Mouse (Mus musculus) v-Abl transformed pro-B cells (cell line): ENCODE measurements around the gene Rgl1.
"Not testable (repeated sequence)": the region's sequence is repeated elsewhere in the genome, so short reads cannot be mapped to it uniquely, and the experiment has no call there.

ENCODE experiments used
- in situ Hi-C, 2 experiments: fragments of 400-800 bp; cut with MboI; formaldehyde crosslinking; loops; one replicate each; pipeline ENCODE4 v1.15.1; 2025; ENCODE audit not compliant: unreplicated experiment in 2 of 2

Gene Rgl1

GRCm38 (mm10) chr1:152788121-152788660, 22.0 kb upstream of the Rgl1 start:
- in situ Hi-C loops: loop anchor here (5.0 to 25.0 kb wide), 5 partner anchors 304 to 674 kb away; no protein-coding TSS in a partner anchor

DNA sequence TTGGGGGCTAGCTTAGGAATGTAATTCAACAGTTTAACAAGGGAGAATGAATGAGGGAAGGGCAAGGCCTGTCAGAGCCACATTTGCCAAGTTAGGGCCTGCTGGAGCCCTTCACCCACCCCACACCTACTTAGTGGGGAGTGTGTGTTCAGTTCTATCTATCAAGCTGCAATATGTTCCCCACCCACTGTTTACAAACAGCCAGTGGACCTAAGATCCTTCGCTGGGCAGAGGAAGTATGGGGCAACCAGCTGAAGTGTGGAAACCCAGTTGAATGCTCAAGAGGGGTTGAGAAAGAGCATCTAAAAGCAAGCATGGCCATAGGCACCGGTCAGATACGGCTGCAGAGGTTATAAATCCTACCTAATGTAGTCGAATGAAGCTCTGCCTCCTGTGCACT, 20.8 kb upstream of the Rgl1 start:
- in situ Hi-C loops: loop anchor here (5.0 to 25.0 kb wide), 5 partner anchors 305 to 675 kb away; no protein-coding TSS in a partner anchor

GRCm38 (mm10) chr1:152785446-152785845, 19.3 kb upstream of the Rgl1 start:
- in situ Hi-C loops: loop anchor here (5.0 to 25.0 kb wide), 5 partner anchors 307 to 677 kb away; no protein-coding TSS in a partner anchor

DNA sequence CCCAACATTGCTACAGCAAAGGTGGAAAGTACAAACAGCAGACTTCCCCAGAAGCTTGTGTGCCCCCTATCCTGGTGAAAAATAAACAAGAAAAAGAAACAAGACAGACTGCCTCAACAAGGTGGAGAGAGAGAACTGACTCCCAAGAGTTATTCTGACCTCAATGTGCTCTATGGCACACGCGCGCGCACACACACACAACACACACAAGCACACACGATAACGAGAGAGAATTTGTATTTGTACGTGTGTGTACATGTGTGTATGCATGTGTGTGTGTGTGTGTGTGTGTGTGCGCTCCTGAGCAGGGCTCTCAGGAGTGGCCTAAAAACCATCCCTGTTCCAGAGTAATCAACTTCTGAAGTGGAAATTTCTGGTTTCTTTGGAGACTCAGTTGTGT, 18.5 kb upstream of the Rgl1 start:
- in situ Hi-C loops: loop anchor here (5.0 to 25.0 kb wide), 5 partner anchors 308 to 678 kb away; no protein-coding TSS in a partner anchor

DNA sequence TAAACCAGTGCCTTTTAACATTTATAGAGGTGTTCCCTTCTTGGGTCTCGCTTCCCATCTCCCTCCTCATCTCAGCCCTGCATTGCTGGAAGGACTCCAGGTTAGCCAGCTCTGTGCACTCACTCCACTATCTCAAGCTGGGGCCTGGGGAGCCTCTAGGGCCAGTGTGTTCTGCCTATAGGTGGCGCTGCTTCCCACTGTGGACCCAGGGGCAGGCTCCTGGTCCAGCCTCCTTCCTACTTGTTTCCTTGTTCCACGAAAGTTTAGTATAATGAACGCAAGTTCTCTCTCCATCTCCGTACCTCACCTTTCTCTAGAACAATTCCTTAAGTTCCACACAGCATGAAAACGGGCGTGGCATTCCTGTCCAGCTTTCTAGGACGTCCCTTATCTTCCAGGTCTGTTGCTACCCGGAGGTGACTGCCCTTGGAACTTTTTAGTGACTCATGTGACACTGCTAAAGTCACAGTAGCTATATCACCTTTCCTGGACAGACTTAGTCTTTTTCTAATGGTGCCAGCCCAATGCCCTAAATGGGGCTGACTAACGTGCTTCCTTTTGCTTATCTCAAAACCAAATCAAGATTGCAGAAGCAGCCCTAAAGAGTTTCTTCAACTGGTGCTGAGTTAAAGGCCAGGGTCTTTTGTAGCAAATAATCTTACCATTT, 13.1 kb upstream of the Rgl1 start:
- in situ Hi-C loops: loop anchor here in 1 of 2 experiments (25.0 kb wide), 2 partner anchors 458 to 683 kb away; no protein-coding TSS in a partner anchor

GRCm38 (mm10) chr1:152774601-152775000, 8.4 kb upstream of the Rgl1 start:
- in situ Hi-C loops: not testable (repeated sequence)

GRCm38 (mm10) chr1:152771016-152771415, 4.9 kb upstream of the Rgl1 start:
- in situ Hi-C loops: no loop called here

DNA sequence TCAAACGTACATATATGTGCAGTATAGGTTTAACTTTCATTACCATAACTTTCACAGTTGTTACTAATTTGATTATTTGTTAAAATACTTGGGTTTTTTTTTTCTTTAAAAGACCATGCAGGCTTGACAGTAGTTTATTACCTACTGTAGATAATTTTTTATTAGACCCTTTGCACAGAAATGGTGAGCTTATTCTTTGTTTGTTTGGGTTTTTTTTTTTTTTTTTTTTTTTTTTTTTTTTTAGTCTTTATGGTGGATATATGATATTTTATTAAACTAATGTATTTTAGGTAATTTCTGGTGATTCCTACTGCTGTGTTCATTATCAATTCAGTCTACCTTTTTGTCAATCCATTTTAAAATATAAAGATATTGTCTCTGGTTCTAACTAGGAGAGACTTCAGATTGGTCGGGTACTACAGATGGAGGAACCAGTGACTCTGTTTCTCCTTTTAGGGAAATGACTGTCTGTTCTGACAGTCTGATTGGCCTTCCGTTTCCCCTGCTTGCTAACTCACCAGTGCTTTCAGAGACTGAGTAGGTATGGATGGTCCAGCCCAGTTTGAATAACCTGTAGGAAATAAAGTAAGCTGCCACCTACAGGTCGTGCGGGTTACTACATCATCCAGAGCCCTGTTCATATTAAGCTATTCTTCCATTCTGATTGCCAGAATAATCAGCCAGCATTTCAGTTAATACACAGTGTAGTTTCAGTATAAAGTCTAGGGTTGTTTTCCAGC, 1.8 kb upstream of the Rgl1 start:
- in situ Hi-C loops: no loop called here

- in situ Hi-C loops: no loop called here
Measured at GRCm38 (mm10) chr1:152766804-152767748, 925 bp upstream of the Rgl1 start.

- in situ Hi-C loops: no loop called here
Measured at GRCm38 (mm10) chr1:152761791-152762190, 4.4 kb downstream of the Rgl1 start.

- in situ Hi-C loops: no loop called here
Measured at GRCm38 (mm10) chr1:152750312-152750965, 15.7 kb downstream of the Rgl1 start, which contains the start of gene Apobec4. Apobec4 (plus strand) TSS chr1:152750551.

DNA sequence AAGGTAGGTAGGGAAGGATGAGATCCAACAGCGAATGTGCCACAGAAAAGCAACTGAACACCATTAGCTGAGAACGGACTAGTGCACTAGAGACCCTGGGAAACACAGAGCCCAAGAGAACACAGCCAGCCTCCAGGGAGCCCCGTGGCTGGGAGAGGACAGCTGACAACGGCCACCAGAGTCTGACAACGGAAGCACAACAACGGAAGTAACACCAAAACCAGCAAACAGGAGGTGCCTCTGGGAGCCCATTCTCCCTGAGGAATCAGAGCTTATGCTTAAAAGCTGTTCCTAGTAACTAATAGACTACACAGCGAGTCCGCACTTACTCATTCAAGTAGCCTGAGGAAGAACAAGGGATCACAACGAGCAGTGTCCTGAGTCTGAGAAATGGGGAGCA, 16.9 kb downstream of the Rgl1 start:
- in situ Hi-C loops: loop anchor here (5.0 to 25.0 kb wide), 6 partner anchors 222 to 937 kb away; partner anchors contain the start of genes Colgalt2 (in 1 of the 2) and Tsen15 (in 1 of the 2)

- in situ Hi-C loops: loop anchor here (5.0 to 25.0 kb wide), 6 partner anchors 219 to 934 kb away; partner anchors contain the start of genes Colgalt2 (in 1 of the 2) and Tsen15 (in 1 of the 2)
Measured at GRCm38 (mm10) chr1:152746426-152746825, 19.7 kb downstream of the Rgl1 start.

DNA sequence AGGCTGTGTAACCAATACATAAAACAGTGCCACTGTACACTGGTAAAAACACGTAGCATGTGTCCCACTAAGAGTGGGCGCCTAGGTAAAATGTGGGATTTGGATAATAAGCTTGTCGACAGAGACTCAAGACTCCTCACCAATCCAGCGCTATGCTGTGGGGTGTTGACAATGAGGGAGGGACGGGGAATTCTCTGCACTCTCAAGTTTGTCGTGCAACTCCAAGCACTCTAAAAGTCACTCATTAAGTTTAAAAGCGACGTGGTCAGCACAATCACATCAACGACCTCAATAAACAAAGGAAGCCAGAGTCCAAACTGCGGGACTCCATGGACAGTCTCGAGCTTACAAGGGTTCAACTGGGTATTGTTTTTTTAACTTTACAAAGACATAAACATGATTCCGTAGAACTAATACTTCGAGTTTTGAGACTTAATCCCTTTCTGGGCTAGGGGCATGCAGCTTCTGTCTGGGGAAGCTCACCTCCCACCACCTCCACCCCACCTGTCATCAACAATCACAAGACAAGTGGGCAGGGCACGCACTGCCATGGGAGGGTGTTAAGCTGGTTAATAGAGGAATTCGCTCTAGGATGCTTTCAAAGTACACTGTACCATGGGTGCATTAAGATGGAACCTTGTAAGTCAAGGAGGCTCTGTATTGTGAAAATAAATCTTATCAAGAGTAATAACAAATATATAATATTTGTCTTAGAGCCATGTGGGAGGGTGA, 22.9 kb downstream of the Rgl1 start:
- in situ Hi-C loops: loop anchor here (10.0 to 25.0 kb wide), 4 partner anchors 356 to 931 kb away; partner anchors contain the start of genes Colgalt2 (in 1 of the 2) and Tsen15 (in 1 of the 2)

GRCm38 (mm10) chr1:152739374-152739773, 26.8 kb downstream of the Rgl1 start:
- in situ Hi-C loops: loop anchor here (25.0 kb wide), 3 partner anchors 352 to 927 kb away; partner anchors contain the start of genes Colgalt2 (in 1 of the 2) and Tsen15 (in 1 of the 2)

DNA sequence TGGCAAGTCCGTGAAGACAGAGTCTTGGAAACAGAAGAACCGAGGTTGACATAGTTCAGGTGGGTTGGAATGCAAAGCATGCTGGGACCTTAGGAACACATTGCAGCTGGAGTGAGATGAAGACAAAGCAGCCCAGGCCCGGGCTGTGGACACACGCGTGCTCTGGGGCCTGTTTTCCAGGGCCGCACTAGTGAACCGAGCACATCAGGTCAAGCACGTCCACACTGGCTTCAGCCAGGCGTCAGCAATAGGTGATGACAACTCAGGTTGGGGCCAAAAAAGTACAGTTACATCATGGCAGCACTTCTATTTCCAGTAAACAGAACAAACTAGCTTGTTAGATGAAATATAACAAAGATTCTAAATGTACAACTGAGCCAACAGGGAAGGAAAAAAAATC, 27.4 kb downstream of the Rgl1 start:
- in situ Hi-C loops: loop anchor here (25.0 kb wide), 3 partner anchors 351 to 926 kb away; partner anchors contain the start of genes Colgalt2 (in 1 of the 2) and Tsen15 (in 1 of the 2)

DNA sequence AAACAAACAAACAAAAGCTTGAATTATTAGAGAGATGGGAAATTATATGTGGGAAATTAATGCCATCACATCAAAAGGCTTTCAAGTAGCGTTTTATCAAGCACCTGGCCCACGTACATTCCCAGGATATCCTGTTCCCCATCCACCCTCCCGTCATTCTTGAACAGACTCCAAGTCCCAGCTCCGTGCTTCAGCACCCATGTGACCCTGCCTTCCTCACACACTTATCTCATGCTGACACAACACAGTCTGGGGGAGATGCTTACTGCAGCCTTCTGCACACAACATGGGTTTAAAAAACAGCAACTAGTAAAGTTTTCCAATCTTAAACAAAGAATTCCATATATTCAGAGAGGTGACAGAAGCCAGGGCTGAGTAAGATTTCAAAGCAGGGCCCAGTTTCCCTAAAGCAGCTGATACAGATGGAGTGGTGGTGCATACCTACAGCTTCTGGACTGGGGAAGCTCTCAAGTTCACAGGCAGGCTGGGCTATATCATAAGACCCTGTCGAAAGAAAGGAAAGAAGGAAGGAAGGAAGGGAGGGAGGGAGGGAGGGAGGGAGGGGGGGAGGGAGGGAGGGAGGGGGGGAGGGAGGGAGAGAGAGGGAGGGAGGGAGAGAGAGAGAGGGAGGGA, 38.4 kb downstream of the Rgl1 start:
- in situ Hi-C loops: loop anchor here (25.0 kb wide), 3 partner anchors 340 to 915 kb away; partner anchors contain the start of genes Colgalt2 (in 1 of the 2) and Tsen15 (in 1 of the 2)

DNA sequence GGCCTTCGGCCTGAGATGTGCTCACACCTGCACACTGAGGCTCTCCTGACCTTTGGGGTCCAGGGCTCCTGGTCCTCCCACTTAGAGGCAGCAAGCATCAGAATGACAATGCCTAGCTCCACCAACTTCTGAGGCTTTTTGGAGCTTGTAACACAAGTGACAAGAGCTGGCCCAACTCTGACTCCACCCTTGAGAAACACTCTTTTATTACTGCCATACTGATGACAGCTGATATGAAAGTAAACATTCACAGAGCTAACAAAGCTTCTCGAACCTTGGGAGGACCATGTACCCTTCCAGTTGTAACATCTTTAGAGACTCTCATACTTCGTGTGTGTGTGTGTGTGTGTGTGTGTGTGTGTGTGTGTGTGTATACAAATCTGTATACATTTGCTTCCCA, 40.1 kb downstream of the Rgl1 start:
- in situ Hi-C loops: loop anchor here (25.0 kb wide), 3 partner anchors 339 to 914 kb away; partner anchors contain the start of genes Colgalt2 (in 1 of the 2) and Tsen15 (in 1 of the 2)
